Mouse (Mus musculus): Measurements from ENCODE around the gene Tpx2. TPM values are rescaled to one million over a fixed set of nuclear protein-coding genes. Genes with fewer than 3 reads are reported as not detected.

Gene Tpx2
- polyA plus RNA-seq, 1 experiment from 2014 or later, result 16.1 TPM

- Histone ChIP-seq H3K9ac (ENCODE audit: low read depth, low read length) (no peak overlapping the region), H3K9me3 (ENCODE audit: control insufficient read depth) (no peaks in the 10 kb centered on the region), H3K4me1 (replicated peaks; ENCODE audit: control insufficient read depth, insufficient read depth, low read length) (no peaks in the 10 kb centered on the region), H3K4me2 (replicated peaks; ENCODE audit: low read depth) (no peak overlapping the region), H3K27ac (ENCODE audit: low read depth, low read length) (no peak overlapping the region), H3K4me3 (ENCODE audit: low read depth, low read length) (no peak overlapping the region), H3K27me3 (replicated peaks; ENCODE audit: control insufficient read depth, insufficient read depth, low read length) (peaks cover 39% of the 10 kb centered on the region), H3K36me3 (ENCODE audit: control insufficient read depth, insufficient read depth) (no peaks in the 10 kb centered on the region)
- 10% methylated on average over 4 of the region's 4 CpGs for WGBS
- TF ChIP-seq CTCF (IDR thresholded peaks at IDR 0.05; ENCODE audit: low read depth), result peak; percentile 84
- no peak for ATAC-seq
Observed at GRCm38 (mm10) chr2:152939846-152940245, 92.1 kb downstream of the Tpx2 start.

- H3K27me3 ChIP-seq (replicated peaks; ENCODE audit: control insufficient read depth, insufficient read depth, low read length), result peaks cover 47% of the 10 kb centered on the region
- WGBS, result 79% methylated on average over 6 of the region's 6 CpGs
Observed at GRCm38 (mm10) chr2:152941106-152941505, 93.3 kb downstream of the Tpx2 start.

GRCm38 (mm10) chr2:152941776-152942175, 94.0 kb downstream of the Tpx2 start:
- H3K27me3 ChIP-seq (replicated peaks; ENCODE audit: control insufficient read depth, insufficient read depth, low read length), result peaks cover 42% of the 10 kb centered on the region
- no peaks in the 10 kb centered on the region for H3K4me1 ChIP-seq (replicated peaks; ENCODE audit: control insufficient read depth, insufficient read depth, low read length)
- no peak overlapping the region for H3K27ac ChIP-seq (ENCODE audit: low read depth, low read length)
- no peak overlapping the region for H3K4me2 ChIP-seq (replicated peaks; ENCODE audit: low read depth)
- WGBS, result 30% methylated on average over 7 of the region's 7 CpGs
- H3K4me3 ChIP-seq (ENCODE audit: low read depth, low read length), result no peak overlapping the region
- H3K9me3 ChIP-seq (ENCODE audit: control insufficient read depth), result no peaks in the 10 kb centered on the region
- H3K9ac ChIP-seq (ENCODE audit: low read depth, low read length), result no peak overlapping the region
- TF ChIP-seq CTCF (IDR thresholded peaks at IDR 0.05; ENCODE audit: low read depth), result no peak
- H3K36me3 ChIP-seq (ENCODE audit: control insufficient read depth, insufficient read depth), result no peaks in the 10 kb centered on the region
- ATAC-seq, result no peak

More at GRCm38 (mm10) chr2:152941106-152941505, 93.3 kb downstream of the Tpx2 start:
- TF ChIP-seq CTCF (IDR thresholded peaks at IDR 0.05; ENCODE audit: low read depth), result no peak
- H3K4me2 ChIP-seq (replicated peaks; ENCODE audit: low read depth), result no peak overlapping the region
- no peaks in the 10 kb centered on the region for H3K4me1 ChIP-seq (replicated peaks; ENCODE audit: control insufficient read depth, insufficient read depth, low read length)
- no peaks in the 10 kb centered on the region for H3K9me3 ChIP-seq (ENCODE audit: control insufficient read depth)
- ATAC-seq, result no peak
- no peak overlapping the region for H3K4me3 ChIP-seq (ENCODE audit: low read depth, low read length)
- H3K9ac ChIP-seq (ENCODE audit: low read depth, low read length), result no peak overlapping the region
- H3K27ac ChIP-seq (ENCODE audit: low read depth, low read length), result no peak overlapping the region
- H3K36me3 ChIP-seq (ENCODE audit: control insufficient read depth, insufficient read depth), result no peaks in the 10 kb centered on the region

GRCm38 (mm10) chr2:152942898-152943515, 95.2 kb downstream of the Tpx2 start:
- Histone ChIP-seq H3K36me3 (ENCODE audit: control insufficient read depth, insufficient read depth) (no peaks in the 10 kb centered on the region), H3K4me2 (replicated peaks; ENCODE audit: low read depth) (peak overlapping the region; percentile 54), H3K4me1 (replicated peaks; ENCODE audit: control insufficient read depth, insufficient read depth, low read length) (no peaks in the 10 kb centered on the region), H3K9ac (ENCODE audit: low read depth, low read length) (no peak overlapping the region), H3K27me3 (replicated peaks; ENCODE audit: control insufficient read depth, insufficient read depth, low read length) (peaks cover 42% of the 10 kb centered on the region), H3K27ac (ENCODE audit: low read depth, low read length) (no peak overlapping the region), H3K4me3 (ENCODE audit: low read depth, low read length) (peak overlapping the region; percentile 21; the same call in 1 of the 2 replicates), H3K9me3 (ENCODE audit: control insufficient read depth) (no peaks in the 10 kb centered on the region)
- no peak for TF ChIP-seq CTCF (IDR thresholded peaks at IDR 0.05; ENCODE audit: low read depth)
- WGBS, result 0% methylated on average over 46 of the region's 65 CpGs
- ATAC-seq, result no peak

- Histone ChIP-seq H3K9ac (ENCODE audit: low read depth, low read length) (no peak overlapping the region), H3K4me1 (replicated peaks; ENCODE audit: control insufficient read depth, insufficient read depth, low read length) (no peaks in the 10 kb centered on the region), H3K4me2 (replicated peaks; ENCODE audit: low read depth) (peak overlapping the region; percentile 54), H3K27ac (ENCODE audit: low read depth, low read length) (no peak overlapping the region), H3K9me3 (ENCODE audit: control insufficient read depth) (no peaks in the 10 kb centered on the region), H3K27me3 (replicated peaks; ENCODE audit: control insufficient read depth, insufficient read depth, low read length) (peaks cover 42% of the 10 kb centered on the region), H3K36me3 (ENCODE audit: control insufficient read depth, insufficient read depth) (no peaks in the 10 kb centered on the region), H3K4me3 (ENCODE audit: low read depth, low read length) (peak overlapping the region; percentile 21; the same call in 1 of the 2 replicates)
- TF ChIP-seq CTCF (IDR thresholded peaks at IDR 0.05; ENCODE audit: low read depth), result no peak
- no peak for ATAC-seq
- whole genome bisulfite sequencing, result 10% methylated on average over 8 of the region's 8 CpGs
Observed at GRCm38 (mm10) chr2:152943568-152943967, 95.8 kb downstream of the Tpx2 start.

GRCm38 (mm10) chr2:152944013-152944412, 96.2 kb downstream of the Tpx2 start:
- TF ChIP-seq CTCF (IDR thresholded peaks at IDR 0.05; ENCODE audit: low read depth), result no peak
- no peak overlapping the region for H3K27ac ChIP-seq (ENCODE audit: low read depth, low read length)
- 59% methylated on average over 9 of the region's 9 CpGs for WGBS
- no peaks in the 10 kb centered on the region for H3K36me3 ChIP-seq (ENCODE audit: control insufficient read depth, insufficient read depth)
- no peak for ATAC-seq
- no peaks in the 10 kb centered on the region for H3K9me3 ChIP-seq (ENCODE audit: control insufficient read depth)
- peaks cover 42% of the 10 kb centered on the region for H3K27me3 ChIP-seq (replicated peaks; ENCODE audit: control insufficient read depth, insufficient read depth, low read length)
- no peak overlapping the region for H3K9ac ChIP-seq (ENCODE audit: low read depth, low read length)
- H3K4me2 ChIP-seq (replicated peaks; ENCODE audit: low read depth), result no peak overlapping the region
- H3K4me1 ChIP-seq (replicated peaks; ENCODE audit: control insufficient read depth, insufficient read depth, low read length), result no peaks in the 10 kb centered on the region
- no peak overlapping the region for H3K4me3 ChIP-seq (ENCODE audit: low read depth, low read length)

Small RNA genes within 50 kb of the gene (microRNA-seq; reads per million reads assigned to microRNA genes)
- gene Mir5622, result not detected

Other genes with a start within 250 kb of the Tpx2 start
- gene Defb45, start 248.6 kb upstream of the Tpx2 start, polyA plus RNA-seq (2015; fragmentation: Nextera tagmentation; extraction: Ambion mirVana), result not detected in 2 replicates
- not detected in 2 replicates for gene Defb36, start 243.6 kb upstream of the Tpx2 start, polyA plus RNA-seq (2015; fragmentation: Nextera tagmentation; extraction: Ambion mirVana)
- 0.72 TPM in 1 of 2 replicates, not detected in the other for gene Defb25, start 224.9 kb upstream of the Tpx2 start, polyA plus RNA-seq (2015; fragmentation: Nextera tagmentation; extraction: Ambion mirVana)
- gene Rem1, start 221.0 kb upstream of the Tpx2 start, polyA plus RNA-seq (2015; fragmentation: Nextera tagmentation; extraction: Ambion mirVana), result 5.9 and 6.4 TPM in 2 replicates
- gene H13, start 178.5 kb upstream of the Tpx2 start, polyA plus RNA-seq (2015; fragmentation: Nextera tagmentation; extraction: Ambion mirVana), result 110 and 111 TPM in 2 replicates
- gene Mcts2, start 160.9 kb upstream of the Tpx2 start, polyA plus RNA-seq (2015; fragmentation: Nextera tagmentation; extraction: Ambion mirVana), result 19.0 and 21.5 TPM in 2 replicates
- gene Id1, start 111.7 kb upstream of the Tpx2 start, polyA plus RNA-seq (2015; fragmentation: Nextera tagmentation; extraction: Ambion mirVana), result 76.1 and 92.4 TPM in 2 replicates
- 9.3 and 9.5 TPM in 2 replicates for gene Cox4i2, start 93.8 kb upstream of the Tpx2 start, polyA plus RNA-seq (2015; fragmentation: Nextera tagmentation; extraction: Ambion mirVana)
- 58.5 and 62.5 TPM in 2 replicates for gene Bcl2l1, start 16.2 kb upstream of the Tpx2 start, polyA plus RNA-seq (2015; fragmentation: Nextera tagmentation; extraction: Ambion mirVana)
- 0.07 TPM in 1 of 2 replicates, not detected in the other for gene Mylk2, start 63.4 kb downstream of the Tpx2 start, polyA plus RNA-seq (2015; fragmentation: Nextera tagmentation; extraction: Ambion mirVana)
- 2.1 and 2.9 TPM in 2 replicates for gene Foxs1, start 85.2 kb downstream of the Tpx2 start, polyA plus RNA-seq (2015; fragmentation: Nextera tagmentation; extraction: Ambion mirVana)
- 0.13 TPM in 1 of 2 replicates, not detected in the other for gene Dusp15, start 103.7 kb downstream of the Tpx2 start, polyA plus RNA-seq (2015; fragmentation: Nextera tagmentation; extraction: Ambion mirVana)
- gene Ttll9, start 114.5 kb downstream of the Tpx2 start, polyA plus RNA-seq (2015; fragmentation: Nextera tagmentation; extraction: Ambion mirVana), result 0.65 TPM in 1 of 2 replicates, not detected in the other
- gene Pdrg1, start 167.5 kb downstream of the Tpx2 start, polyA plus RNA-seq (2015; fragmentation: Nextera tagmentation; extraction: Ambion mirVana), result 47.0 and 50.3 TPM in 2 replicates
- gene Xkr7, start 183.9 kb downstream of the Tpx2 start, polyA plus RNA-seq (2015; fragmentation: Nextera tagmentation; extraction: Ambion mirVana), result not detected in 2 replicates
- 1.5 and 1.7 TPM in 2 replicates for gene Ccm2l, start 218.0 kb downstream of the Tpx2 start, polyA plus RNA-seq (2015; fragmentation: Nextera tagmentation; extraction: Ambion mirVana)

Data from intestine, postnatal 0 days (tissue).